Mouse (Mus musculus) midbrain, embryonic 10.5 days (tissue): ENCODE data around the gene Ttc9. TPM values are rescaled to one million over a fixed set of nuclear protein-coding genes. Genes with fewer than 3 reads are reported as not detected.

Experiments
- DNase-seq: peaks from one replicate; pipeline ENCODE4 v3.0.0-alpha.2; 2017; ENCODE audit warnings: low spot score
- H3K27ac ChIP-seq: fragments of 300-500 bp; sonication (generic); replicated peaks from 2 replicates; pipeline ENCODE4 v1.5.1; 2016; ENCODE audit warnings: mild to moderate bottlenecking
- H3K27me3 ChIP-seq: fragments of 300-500 bp; sonication (generic); 2 replicates; pipeline ENCODE4 v1.6.1; 2016; ENCODE audit warnings: low read depth, mild to moderate bottlenecking; ENCODE audit not compliant: poor library complexity, severe bottlenecking
- H3K36me3 ChIP-seq: fragments of 300-500 bp; sonication (generic); 2 replicates; pipeline ENCODE4 v1.6.1; 2016; ENCODE audit warnings: mild to moderate bottlenecking, moderate library complexity
- H3K4me1 ChIP-seq: fragments of 300-500 bp; sonication (generic); 2 replicates; pipeline ENCODE4 v1.6.1; 2016
- H3K4me3 ChIP-seq: fragments of 300-500 bp; sonication (generic); 2 replicates; pipeline ENCODE4 v1.5.1; 2016; ENCODE audit warnings: mild to moderate bottlenecking, moderate library complexity
- H3K9me3 ChIP-seq: fragments of 300-500 bp; sonication (generic); replicated peaks from 2 replicates; pipeline ENCODE4 v1.6.1; 2016; ENCODE audit warnings: mild to moderate bottlenecking
- WGBS: fragments of 180-500 bp; shearing (Covaris S2); methylation state at CpG from one replicate; pipeline ENCODE4 v1.1.7; 2016; 5-methylcytosine and 5-hydroxymethylcytosine counted together
- polyA plus RNA-seq: library from polyadenylated mRNA; unstranded; fragments of >200 nt; fragmentation: Nextera tagmentation; extraction: Ambion mirVana; gene quantifications from 2 replicates; pipeline ENCODE4 v1.2.1, GENCODE M21; 2016

The Ttc9 gene
- polyA plus RNA-seq, 1 experiment from 2014 or later = 2.0 TPM

GRCm38 (mm10) chr12:81630520-81630914 is 532 bp upstream of the Ttc9 start:
- Histone ChIP-seq H3K4me1 (peaks cover 35% of the 10 kb centered on the region), H3K9me3 (no peaks in the 10 kb centered on the region), H3K27me3 (peaks cover 58% of the 10 kb centered on the region), H3K36me3 (0 out of 2 replicates have a peak, but pooled peaks cover 4% of the 10 kb centered on the region), H3K27ac (peak overlapping the region; percentile 93), H3K4me3 (peak overlapping the region; percentile 79)
- peak; percentile 56 for DNase-seq
- under 1% methylated on average over 16 of the region's 16 CpGs for WGBS

DNA sequence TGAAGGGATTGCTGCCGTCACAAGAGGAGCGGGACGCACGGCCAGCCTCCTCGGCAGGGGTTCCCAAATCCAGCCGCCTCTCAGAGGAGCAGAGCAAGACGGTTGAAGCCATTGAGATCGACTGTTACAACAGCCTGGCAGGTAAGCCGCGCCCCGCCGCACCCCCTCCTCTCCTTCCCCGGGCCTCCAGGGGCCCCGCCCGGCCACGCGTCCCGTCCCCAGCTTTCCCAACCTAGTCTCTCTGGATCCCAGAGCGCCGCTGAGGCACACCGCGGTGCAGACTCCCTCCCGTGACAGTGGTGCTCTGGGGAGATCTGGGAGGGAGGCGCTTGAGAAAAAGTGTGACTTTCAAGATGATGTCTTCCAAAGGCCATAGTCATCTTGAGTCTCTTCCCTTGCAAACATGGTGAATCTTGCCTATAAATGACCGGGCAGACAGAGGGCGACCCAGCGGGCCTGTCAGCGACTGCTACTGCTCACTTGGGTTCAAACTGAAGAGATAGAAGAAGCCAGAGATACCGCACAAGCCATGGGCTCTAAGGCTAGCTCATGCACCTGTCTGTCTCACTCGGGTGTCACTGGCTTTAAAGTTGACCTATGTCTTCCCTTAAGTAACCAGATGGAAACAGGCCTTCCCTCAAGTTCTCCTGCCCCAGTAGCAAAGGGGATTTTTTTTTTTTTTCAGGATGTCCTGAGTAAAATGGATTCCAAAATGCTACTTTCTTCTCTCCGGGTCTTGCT is 782 bp downstream of the Ttc9 start:
- WGBS = under 1% methylated on average over 31 of the region's 31 CpGs
- peak; percentile 60 for DNase-seq
- H3K27ac ChIP-seq = peak overlapping the region; percentile 93
- H3K4me3 ChIP-seq = peak overlapping the region; percentile 79
- H3K36me3 ChIP-seq = 0 out of 2 replicates have a peak, but pooled peaks cover 4% of the 10 kb centered on the region
- peaks cover 35% of the 10 kb centered on the region for H3K4me1 ChIP-seq
- H3K27me3 ChIP-seq = peaks cover 58% of the 10 kb centered on the region
- no peaks in the 10 kb centered on the region for H3K9me3 ChIP-seq

GRCm38 (mm10) chr12:81633246-81633645 is 2.2 kb downstream of the Ttc9 start:
- Histone ChIP-seq H3K27me3 (peaks cover 55% of the 10 kb centered on the region), H3K36me3 (0 out of 2 replicates have a peak, but pooled peaks cover 7% of the 10 kb centered on the region), H3K4me1 (peaks cover 35% of the 10 kb centered on the region), H3K9me3 (no peaks in the 10 kb centered on the region), H3K27ac (no peak overlapping the region), H3K4me3 (no peak overlapping the region)
- 70% methylated on average over 2 of the region's 2 CpGs for WGBS
- no peak for DNase-seq

GRCm38 (mm10) chr12:81640656-81641055 is 9.6 kb downstream of the Ttc9 start:
- Histone ChIP-seq H3K27ac (no peak overlapping the region), H3K9me3 (no peaks in the 10 kb centered on the region), H3K4me3 (no peak overlapping the region), H3K27me3 (no peaks in the 10 kb centered on the region; the same call in 1 of the 2 replicates), H3K36me3 (0 out of 2 replicates have a peak, but pooled peaks cover 6% of the 10 kb centered on the region), H3K4me1 (peaks cover 22% of the 10 kb centered on the region)
- DNase-seq = no peak
- WGBS = 74% methylated on average over 5 of the region's 5 CpGs

DNA sequence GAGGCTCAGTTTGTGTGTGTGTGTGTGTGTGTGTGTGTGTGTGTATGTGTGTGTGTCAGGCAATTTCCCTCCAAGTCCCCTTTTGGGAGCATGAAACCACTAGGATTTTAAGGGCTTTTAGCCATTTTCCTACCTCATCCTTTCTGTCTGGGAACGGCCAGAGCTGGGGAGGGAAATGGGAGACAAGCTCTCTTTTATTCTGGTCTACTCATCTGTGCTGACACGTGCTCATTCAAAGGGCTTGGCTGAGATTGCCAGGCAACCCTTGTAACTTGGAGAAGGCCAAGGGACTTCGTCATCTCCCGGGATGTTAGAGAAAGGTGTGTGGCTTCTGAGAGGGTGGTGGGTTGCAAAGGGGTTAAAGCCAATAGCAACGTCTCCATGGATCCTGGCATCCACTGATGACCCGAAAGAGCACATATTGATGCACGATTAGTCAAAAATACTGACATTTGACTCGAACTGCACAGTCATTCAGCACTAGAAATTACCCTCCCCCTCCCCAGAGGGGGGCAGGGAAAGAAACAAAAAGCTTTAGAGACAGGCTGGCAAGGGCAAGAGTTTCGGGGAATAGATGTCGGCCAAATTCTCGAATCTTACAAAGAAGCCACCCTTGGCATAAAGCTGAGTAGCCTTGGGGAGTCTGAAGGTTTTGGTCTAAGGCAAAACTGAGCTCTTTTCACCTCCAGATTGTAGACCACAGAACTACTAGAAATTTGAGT is 11.5 kb downstream of the Ttc9 start:
- Histone ChIP-seq H3K27ac (no peak overlapping the region), H3K27me3 (no peaks in the 10 kb centered on the region; the same call in 1 of the 2 replicates), H3K36me3 (0 out of 2 replicates have a peak, but pooled peaks cover 3% of the 10 kb centered on the region), H3K4me3 (no peak overlapping the region), H3K4me1 (peaks cover 22% of the 10 kb centered on the region), H3K9me3 (no peaks in the 10 kb centered on the region)
- 34% methylated on average over 11 of the region's 11 CpGs for WGBS
- DNase-seq = no peak

DNA sequence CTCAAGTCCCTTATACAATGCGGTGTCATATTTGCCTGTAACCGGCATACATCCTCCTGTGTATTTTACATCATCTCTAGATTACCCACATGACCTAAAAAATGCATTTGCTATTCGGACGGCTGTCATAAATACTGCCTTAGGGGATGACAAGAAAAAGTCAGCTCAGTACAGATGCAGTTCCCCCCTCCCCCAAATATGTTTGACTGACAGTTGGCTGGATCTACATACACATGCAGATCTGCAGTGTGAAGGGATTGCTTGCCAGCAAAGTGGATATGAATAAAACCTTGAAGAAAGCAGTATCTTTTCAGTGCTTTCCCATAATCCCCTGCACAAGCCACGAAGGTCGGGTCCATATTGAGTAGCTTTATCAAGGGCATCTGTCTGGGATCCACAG is 15.8 kb downstream of the Ttc9 start:
- Histone ChIP-seq H3K9me3 (no peaks in the 10 kb centered on the region), H3K27ac (no peak overlapping the region), H3K4me3 (no peak overlapping the region), H3K36me3 (0 out of 2 replicates have a peak, but pooled peaks cover 3% of the 10 kb centered on the region), H3K27me3 (no peaks in the 10 kb centered on the region), H3K4me1 (peaks cover 14% of the 10 kb centered on the region)
- WGBS = 92% methylated on average over 6 of the region's 6 CpGs
- no peak for DNase-seq

GRCm38 (mm10) chr12:81653344-81653743 is 22.3 kb downstream of the Ttc9 start:
- no peaks in the 10 kb centered on the region for H3K36me3 ChIP-seq
- no peak for DNase-seq
- H3K4me3 ChIP-seq = no peak overlapping the region
- H3K27me3 ChIP-seq = no peaks in the 10 kb centered on the region
- WGBS = 92% methylated on average over 8 of the region's 8 CpGs
- H3K9me3 ChIP-seq = no peaks in the 10 kb centered on the region
- H3K4me1 ChIP-seq = no peaks in the 10 kb centered on the region
- H3K27ac ChIP-seq = no peak overlapping the region

DNA sequence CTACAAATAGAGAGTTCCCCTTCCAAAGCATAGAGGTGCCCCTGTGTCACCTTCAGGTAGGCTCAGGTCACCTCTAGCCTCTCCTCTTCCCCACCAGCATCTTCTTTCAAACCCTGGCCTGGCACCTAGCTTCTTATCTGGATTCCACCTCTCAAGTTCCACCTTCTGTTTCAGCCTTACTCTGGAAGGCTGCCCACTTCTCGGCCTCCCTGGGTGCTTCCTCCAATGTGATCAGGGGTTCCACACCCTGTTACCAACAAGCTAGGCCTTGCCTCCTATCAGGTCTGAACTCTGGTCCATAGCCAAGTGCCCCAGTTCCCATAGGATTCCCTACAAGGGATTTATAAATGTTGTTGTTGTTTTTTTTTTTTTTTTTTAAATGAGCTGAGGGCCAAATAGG is 26.3 kb downstream of the Ttc9 start:
- Histone ChIP-seq H3K36me3 (peaks cover 14% of the 10 kb centered on the region), H3K27me3 (no peaks in the 10 kb centered on the region), H3K27ac (no peak overlapping the region), H3K4me1 (no peaks in the 10 kb centered on the region), H3K4me3 (no peak overlapping the region), H3K9me3 (no peaks in the 10 kb centered on the region)
- no peak for DNase-seq
- WGBS = 81% methylated on average over 1 of the region's 1 CpGs

- Histone ChIP-seq H3K4me3 (no peak overlapping the region), H3K36me3 (peaks cover 21% of the 10 kb centered on the region), H3K9me3 (no peaks in the 10 kb centered on the region), H3K27ac (no peak overlapping the region), H3K4me1 (no peaks in the 10 kb centered on the region), H3K27me3 (no peaks in the 10 kb centered on the region)
- no peak for DNase-seq
- WGBS = 88% methylated on average over 7 of the region's 7 CpGs
Measured at GRCm38 (mm10) chr12:81658086-81658485, 27.0 kb downstream of the Ttc9 start.

- H3K27ac ChIP-seq = no peak overlapping the region
- no peaks in the 10 kb centered on the region for H3K9me3 ChIP-seq
- peaks cover 31% of the 10 kb centered on the region for H3K36me3 ChIP-seq
- WGBS = 86% methylated on average over 4 of the region's 4 CpGs
- H3K4me1 ChIP-seq = peaks cover 6% of the 10 kb centered on the region
- H3K27me3 ChIP-seq = no peaks in the 10 kb centered on the region
- no peak for DNase-seq
- H3K4me3 ChIP-seq = no peak overlapping the region
Measured at GRCm38 (mm10) chr12:81662076-81662475, 31.0 kb downstream of the Ttc9 start.

GRCm38 (mm10) chr12:81663116-81663515 is 32.1 kb downstream of the Ttc9 start:
- WGBS = 85% methylated on average over 9 of the region's 9 CpGs
- no peak for DNase-seq
- no peak overlapping the region for H3K27ac ChIP-seq

DNA sequence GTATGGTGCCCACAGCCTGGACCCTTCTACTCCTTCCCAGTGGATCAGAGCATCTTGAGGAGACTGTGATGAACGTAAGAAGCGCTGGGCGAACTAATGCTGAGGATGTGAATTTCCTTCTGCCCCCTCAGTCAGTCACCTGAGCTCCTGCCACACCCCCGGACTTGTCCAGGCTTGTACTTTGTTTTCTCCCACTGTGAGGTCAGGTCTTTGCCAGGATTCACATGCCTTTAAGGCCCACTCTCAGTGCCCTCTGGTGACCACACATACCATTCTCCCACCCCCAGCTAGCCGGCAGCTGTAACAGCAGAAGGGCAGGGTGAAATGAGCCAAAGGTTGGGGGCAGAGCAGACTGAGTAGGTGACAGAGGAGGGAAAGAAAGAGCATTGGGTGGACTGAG is 32.9 kb downstream of the Ttc9 start:
- no peaks in the 10 kb centered on the region for H3K9me3 ChIP-seq
- 69% methylated on average over 5 of the region's 5 CpGs for WGBS
- no peaks in the 10 kb centered on the region for H3K27me3 ChIP-seq
- H3K36me3 ChIP-seq = peaks cover 35% of the 10 kb centered on the region
- DNase-seq = no peak
- peaks cover 6% of the 10 kb centered on the region for H3K4me1 ChIP-seq
- no peak overlapping the region for H3K4me3 ChIP-seq
- no peak overlapping the region for H3K27ac ChIP-seq

More at GRCm38 (mm10) chr12:81663116-81663515, 32.1 kb downstream of the Ttc9 start:
- peaks cover 35% of the 10 kb centered on the region for H3K36me3 ChIP-seq
- no peaks in the 10 kb centered on the region for H3K9me3 ChIP-seq
- H3K4me1 ChIP-seq = peaks cover 6% of the 10 kb centered on the region
- H3K4me3 ChIP-seq = no peak overlapping the region
- no peaks in the 10 kb centered on the region for H3K27me3 ChIP-seq

DNA sequence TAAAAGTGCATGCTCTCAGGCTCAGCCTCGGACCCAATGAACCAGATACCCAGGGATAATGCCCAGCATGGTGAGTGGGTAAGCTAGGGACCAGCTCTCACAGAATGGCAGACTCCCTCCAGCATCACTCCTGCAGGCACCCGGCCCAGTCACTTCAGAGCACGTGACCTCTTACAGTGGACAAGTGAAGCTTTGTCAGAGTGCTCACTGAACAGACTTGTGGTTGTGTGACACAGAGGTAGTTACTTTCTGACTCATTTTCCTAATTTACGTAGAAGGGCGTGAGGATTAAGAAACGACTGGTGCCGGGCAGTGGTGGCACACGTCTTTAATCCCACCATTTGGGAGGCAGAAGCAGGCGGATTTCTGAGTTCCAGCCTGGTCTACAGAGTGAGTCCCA is 37.4 kb downstream of the Ttc9 start:
- Histone ChIP-seq H3K9me3 (no peaks in the 10 kb centered on the region), H3K4me1 (peaks cover 6% of the 10 kb centered on the region), H3K4me3 (no peak overlapping the region), H3K27ac (no peak overlapping the region), H3K27me3 (no peaks in the 10 kb centered on the region), H3K36me3 (peaks cover 11% of the 10 kb centered on the region; the same call in 1 of the 2 replicates)
- no peak for DNase-seq
- WGBS = 90% methylated on average over 9 of the region's 9 CpGs
